Mouse (Mus musculus) spleen, postnatal 4 days (tissue): ENCODE measurements at regions not wholly inside any gene's neighbourhood (a gene's known extent, or its start where the extent isn't known, plus 50 kb on each side); places are given as distances from the start of the nearest gene placed in this dataset.

Experiments used
- DNase-seq, 2 experiments: peaks; one replicate each; pipeline ENCODE4 v3.0.0; 2022; ENCODE audit warnings: low spot score in 2 of 2

DNA sequence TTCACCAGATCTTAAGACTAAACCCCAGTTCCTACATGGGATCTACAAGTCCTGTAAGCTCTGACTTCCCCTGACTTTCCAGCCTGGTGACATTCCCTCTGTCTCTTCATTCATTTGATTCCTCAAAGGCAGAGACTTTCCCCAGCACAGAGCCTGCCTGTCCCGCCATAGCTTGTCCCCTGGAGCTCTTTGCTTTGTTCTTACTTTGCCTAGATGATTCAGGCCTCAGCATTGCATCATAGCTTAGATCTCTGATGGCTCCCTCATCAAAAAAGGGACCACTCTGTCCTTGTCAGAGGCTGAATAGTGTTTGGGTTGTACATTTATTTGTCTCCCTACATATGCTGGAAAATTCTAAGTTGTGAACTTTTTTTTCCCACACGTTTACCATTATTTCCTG lies 57.6 kb upstream of the Exoc6 start:
- DNase-seq, result no peak

DNA sequence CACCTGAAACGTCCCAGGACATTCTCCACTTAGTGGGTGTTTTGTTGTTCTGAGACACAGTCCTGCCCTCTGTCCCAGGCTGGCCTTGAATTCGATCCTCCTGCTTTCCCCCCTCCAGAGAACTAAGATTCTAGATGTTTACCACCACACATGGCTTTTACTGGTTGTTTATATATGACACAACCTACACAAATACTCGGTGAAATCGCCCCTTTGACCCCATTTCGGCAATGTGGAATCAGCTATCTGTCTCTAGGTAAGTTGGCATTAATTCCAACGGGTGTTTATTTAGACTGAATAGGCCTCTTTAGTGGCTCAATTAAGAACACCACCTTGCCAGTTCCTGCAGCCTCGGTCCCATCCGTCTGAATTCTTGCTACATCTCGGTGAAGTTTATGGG lies 56.8 kb upstream of the Exoc6 start:
- DNase-seq, result no peak

DNA sequence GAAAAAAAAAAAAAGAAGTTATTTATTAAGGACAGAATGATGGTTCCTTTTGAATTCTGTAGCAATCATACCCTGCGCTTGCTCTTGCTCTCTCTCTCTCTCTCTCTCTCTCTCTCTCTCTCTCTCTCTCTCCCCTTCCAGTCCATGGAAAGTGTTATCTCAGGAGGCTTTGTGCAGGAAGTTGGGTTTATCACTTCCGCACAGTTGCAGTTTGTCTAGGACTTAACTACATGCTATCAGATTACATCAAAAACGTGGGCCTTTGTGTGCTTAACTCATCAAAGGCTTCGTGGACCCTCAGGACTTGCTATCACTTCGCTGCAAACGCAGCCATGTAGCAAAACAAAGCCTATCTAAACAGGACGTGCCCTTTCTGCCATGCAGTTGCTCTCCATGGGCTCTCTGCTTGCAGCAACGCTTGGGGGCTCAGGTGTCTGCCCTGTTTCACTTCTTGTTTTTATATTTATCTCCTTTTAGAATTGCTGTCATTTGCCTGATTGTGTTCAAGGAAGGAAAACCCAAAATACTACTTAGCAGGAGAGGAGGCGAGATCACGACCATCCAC lies 56.2 kb upstream of the Exoc6 start:
- peak in 1 of 2 experiments; percentile 50 for DNase-seq

DNA sequence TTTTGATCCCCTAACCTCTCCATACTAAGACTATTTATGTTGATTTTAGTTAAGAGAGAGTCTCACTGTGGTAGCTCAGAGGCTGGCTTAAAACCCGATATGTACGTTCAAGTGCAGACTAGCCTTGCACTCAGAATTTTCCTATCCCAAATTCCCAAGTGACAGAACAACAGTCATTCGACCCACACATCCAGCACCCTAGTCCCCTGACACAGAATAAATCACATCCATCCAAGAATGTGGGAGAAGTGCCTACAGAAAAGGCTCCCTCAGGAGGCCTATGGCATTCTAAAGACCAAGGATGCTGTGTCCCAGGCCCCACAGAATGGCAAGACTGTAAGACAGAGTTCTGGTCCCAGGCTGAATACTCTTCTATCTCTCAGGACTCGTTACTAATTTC lies 55.4 kb upstream of the Exoc6 start:
- DNase-seq, result no peak

DNA sequence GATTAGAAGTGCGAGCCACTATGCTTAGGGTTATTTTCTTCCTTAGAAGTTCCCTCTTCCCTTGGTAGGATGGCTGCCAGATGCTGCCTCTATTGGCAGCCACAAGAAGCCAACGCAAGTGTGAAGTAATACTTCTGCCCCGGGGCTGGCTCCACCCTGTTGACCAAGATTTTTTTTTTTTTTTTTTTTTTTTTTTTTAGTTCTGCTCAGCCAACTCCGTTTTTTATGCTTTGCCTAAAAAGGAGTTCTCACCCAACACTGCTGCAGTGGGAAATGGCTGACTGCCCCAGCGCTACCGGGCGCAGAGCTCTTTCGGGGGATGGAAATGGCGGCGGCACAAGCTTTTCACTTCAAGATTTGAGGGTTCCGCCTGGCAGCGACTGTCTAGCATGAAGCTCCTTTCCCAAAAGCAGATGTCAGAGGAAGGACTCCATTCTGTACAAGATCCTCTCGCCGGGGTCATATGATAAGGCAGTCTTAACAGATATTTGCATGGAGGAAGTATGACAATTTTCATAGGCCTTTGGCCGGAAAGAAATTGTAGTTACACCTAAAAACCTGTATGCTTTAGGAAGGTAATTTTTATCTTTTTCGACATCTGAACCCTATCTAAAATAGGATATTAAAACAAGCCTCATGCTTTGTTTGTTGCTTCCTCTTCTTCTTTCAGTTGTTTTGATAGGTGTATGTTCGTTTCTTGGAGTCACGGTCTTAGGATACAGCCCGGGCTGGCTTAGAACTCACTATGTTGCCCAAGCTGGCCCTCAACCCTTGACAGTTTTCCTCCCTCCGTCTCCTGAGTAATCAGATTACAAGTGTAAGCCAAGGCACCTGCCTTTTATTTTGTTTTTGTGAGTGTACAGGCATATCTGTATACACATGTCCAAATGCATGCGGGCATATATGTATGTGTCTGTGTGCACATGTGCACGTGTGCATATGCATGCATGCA lies 54.6 kb upstream of the Exoc6 start:
- DNase-seq, result peak; percentile 59 to 82

DNA sequence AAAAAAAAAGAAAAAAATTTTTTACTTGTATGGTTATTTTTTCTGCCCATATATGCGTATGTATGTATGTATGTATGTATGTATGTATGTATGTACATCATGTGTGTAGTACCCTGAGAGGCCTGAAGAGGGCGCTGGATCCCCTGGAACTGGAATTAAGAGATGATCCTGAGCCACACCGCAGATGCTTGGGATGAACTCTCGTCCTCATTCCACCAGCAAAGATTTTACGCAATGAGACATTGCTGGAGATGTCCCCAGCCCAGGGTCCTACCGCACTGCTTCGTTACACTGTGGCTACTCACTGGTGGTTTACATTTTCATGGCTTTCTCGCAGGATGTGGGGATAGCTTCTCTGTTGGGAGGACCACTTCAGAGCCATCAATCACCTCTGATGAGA lies 53.5 kb upstream of the Exoc6 start:
- no peak for DNase-seq

DNA sequence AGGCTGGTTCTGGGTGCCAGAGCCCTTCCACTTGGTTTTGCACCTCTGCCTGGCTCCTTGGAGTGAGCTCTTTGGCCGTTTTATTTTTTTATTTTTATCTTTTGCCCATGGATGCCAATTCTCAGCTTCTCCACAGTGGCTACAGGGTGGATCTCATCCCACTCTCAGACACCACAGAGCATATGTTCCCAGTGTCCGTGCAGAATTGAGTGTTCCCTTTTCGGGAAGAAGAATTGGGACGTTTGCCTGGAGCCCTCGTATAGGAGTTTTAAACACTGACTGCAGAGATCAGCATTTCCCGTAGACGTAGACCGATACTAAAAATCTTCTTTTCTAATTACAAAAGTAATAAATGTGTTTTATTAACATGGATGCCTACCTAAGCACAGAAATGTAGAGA lies 53.1 kb upstream of the Exoc6 start:
- no peak for DNase-seq

DNA sequence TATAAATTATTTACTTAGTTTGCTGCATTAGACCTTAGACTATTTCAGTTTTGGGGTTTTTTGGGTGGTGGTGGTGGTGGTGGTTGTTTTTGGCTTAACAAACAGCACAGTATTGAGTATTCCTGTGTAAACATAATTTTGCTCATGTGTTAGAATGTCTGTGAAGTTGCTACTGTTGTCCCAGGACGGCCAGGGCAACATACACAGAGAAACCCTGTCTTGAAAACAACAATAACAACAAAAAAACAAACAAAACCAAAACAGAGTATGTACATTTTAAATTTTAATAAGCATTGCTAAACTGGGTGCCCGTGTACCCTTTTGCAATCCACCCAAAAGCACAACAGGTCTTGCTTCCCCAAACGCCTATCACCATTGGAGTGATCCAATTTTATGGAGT lies 51.8 kb upstream of the Exoc6 start:
- no peak for DNase-seq
